Mouse (Mus musculus) 3134 (cell line): ENCODE data around the gene Gpr15.

ENCODE experiments used
- DNase-seq: peaks from one replicate; pipeline ENCODE4 v3.0.0-alpha.2; 2011; ENCODE audit warnings: low spot score; ENCODE audit not compliant: insufficient read length; ENCODE audit errors: extremely low read depth

The Gpr15 gene

DNA sequence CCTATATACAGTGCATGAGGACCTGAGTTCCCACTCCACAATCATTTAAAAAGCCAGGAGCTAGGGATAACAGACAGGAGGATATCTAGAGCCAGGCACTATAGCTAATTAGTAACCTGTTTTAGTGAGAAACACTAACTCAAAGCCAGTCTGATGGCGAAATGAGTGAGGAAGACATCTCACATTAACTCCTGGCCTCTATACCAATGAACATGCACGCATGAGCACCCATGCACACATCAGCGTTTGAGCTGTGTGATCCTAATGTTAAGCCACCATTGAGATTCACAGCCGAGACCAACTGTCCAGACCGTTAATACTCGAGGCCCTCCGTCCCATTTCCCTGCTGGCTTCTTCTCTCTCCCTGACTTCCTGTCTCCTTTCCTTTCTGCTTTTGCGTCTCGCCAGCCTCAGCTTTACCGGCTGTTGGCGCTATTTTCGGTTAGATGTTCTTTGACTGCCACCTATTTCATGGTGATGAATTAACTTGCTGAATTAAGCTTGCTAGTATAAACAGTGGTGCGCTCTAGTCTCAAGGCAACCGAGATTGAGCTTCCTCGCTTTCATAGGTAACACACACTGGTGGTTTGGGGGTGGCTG, 45.0 kb downstream of the Gpr15 start:
- no peak for DNase-seq

DNA sequence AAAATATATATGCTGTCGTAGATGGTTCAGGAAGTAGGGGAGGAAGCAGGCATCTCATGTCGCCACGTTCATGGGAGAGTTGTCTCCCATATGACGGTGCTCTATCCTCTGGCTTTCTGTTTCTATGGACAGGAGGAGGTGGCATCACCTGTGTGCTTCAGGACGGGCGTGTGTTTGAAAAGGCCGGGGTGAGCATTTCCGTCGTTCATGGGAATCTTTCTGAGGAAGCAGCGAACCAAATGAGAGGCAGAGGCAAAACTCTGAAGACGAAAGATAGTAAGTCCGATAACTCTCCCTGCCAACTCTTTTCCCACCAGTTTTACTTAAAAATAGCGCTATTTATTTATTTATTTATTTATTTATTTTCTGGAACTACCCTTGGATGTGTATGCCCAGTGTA, 46.5 kb downstream of the Gpr15 start:
- no peak for DNase-seq

DNA sequence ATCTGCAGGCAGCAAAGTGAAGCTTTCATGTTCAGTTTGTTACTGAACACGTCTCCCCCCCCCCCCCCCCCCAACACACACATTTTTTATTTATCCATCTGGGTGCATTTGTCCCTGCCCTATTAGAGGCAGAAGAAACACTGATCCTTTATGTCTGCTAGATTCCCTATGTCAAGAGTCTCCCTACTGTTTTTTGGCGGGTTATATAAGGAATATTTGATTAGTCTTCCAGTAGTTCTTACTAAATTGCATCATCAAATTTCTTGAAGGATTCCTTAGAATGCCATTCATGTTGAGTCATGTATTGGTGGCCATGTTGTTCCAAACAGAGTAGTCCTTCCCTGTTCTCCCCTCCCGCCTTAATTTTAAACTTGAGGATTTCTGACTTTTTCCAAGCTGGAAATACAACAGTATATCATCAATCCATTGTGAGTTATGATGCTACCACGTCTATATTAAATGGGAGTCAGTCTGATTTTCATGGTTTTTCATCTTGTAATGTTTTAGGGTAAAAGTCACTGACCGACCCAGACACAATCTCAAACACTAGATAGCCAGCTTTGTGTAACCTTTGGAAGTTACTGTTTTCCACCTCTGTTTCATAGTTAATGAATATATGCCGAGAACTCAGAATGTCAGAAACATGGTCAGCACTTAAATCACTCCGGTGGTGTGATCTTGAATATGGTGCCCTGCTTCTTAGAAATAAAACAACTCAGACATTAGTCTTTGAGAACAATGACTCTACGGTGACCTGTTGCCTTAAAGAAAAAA, 47.5 kb downstream of the Gpr15 start:
- DNase-seq = peak; percentile 26

- no peak for DNase-seq
These were observed 48.2 kb downstream of the Gpr15 start for GRCm38 (mm10) chr16:58670643-58671042.

GRCm38 (mm10) chr16:58669917-58670630, 48.8 kb downstream of the Gpr15 start, which contains the start of gene Cpox:
Gene Cpox, plus strand, starts transcription at chr16:58670292.
- peak; percentile 88 for DNase-seq

DNA sequence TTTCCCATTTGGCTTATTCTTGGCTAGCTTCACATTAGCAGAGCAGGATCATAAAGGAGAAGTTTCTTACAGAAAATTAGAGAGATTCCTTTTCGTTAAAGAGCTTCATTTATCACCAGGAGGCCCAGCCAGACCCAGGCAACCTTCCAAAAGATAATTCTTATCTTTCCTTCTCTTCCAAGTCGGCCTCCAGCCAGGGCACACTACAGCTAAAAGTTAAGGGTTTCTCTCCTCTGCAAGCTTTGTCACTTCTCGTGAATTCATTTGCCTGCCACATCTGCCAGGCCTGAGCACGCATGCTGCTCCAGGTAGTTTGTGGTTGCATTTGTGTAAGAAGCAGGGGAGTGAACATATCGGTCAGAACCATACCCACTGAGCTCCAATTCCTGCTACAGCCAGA, 49.6 kb downstream of the Gpr15 start:
- DNase-seq = no peak

DNA sequence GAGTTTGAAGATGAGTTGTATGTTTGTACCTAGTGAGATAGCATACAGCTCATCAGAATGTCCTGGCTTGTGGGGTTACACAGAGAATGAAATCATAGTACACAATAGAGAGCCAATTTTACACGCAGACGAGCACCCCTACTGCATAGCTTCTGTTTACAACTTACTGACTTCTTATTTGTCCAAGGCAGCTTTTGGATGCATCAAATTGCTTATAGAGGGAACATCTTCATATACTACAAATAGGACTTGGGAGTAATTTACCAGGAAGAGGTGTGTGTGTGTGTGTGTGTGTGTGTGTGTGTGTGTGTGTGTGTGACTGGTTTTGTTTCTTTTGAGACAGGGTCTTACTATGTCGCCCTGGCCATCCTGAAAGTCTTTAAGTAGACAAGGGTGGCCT, 50.3 kb downstream of the Gpr15 start:
- no peak for DNase-seq
